Mouse (Mus musculus) testis, postnatal 10 days (tissue): Measurements from ENCODE around the gene Xpo5.
A peak's percentile ranks its signal among the peaks of the same experiment; 100 is the strongest.

Experiments
- DNase-seq: peaks from one replicate; pipeline ENCODE4 v3.0.0; 2021; ENCODE audit warnings: low spot score

Xpo5 gene

DNA sequence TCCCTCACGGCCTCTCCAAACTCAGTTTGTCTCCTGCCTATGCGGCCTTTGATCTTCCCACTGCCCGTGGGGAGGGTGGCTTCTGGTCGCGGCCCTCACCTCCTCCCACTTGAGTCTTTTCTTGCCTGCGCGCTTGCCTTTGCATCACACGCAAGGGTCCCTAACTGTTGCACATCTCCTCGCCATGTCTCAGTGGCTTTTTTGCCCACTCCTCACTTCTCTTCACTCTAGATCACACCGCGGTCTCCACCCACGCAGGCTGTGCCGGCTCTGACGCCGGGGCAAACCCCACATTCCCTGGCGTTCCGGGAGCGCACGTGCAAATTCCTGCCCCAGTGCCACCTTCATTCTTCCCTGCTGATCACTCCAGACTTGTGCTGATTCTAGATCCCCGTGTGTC is 496 bp downstream of the Xpo5 start:
- DNase-seq = no peak

DNA sequence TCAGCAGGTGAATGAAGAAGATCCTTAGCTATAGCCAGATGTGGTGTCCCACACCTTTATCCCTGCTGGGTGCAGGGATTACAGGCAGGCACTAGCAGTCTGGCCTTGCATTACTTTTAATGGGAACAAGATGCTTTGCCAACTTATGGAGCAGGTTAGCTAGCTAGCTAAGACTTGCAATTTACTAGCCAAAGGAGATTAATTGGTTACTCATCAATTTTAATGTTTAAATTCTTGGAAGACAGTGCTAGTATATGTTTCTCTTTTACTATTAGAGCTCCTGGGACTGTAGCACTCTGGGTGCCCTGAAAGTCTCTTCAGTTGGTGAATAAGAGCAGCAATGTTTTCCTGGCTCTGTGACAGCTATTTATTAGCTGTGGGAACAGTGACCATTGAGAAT is 4.1 kb downstream of the Xpo5 start:
- DNase-seq = no peak

DNA sequence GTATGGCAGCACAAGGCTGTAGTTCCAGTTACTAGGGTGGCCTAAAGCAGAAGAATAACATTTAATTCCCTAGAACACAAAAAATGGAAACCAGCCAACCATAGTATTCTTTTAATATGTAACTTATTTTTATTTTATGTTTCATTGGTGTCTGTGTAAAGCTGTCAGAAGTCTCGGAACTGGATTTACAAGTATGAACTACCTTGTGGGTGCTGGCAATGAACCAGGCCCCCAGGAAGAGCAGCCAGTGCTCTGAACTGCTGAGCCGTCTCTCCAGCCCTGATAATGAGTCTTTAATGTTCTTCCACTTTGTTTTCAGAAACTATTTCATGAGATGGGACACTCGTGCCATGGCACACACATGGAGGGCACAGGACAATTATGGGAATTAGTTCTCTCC is 8.0 kb downstream of the Xpo5 start:
- DNase-seq = no peak

DNA sequence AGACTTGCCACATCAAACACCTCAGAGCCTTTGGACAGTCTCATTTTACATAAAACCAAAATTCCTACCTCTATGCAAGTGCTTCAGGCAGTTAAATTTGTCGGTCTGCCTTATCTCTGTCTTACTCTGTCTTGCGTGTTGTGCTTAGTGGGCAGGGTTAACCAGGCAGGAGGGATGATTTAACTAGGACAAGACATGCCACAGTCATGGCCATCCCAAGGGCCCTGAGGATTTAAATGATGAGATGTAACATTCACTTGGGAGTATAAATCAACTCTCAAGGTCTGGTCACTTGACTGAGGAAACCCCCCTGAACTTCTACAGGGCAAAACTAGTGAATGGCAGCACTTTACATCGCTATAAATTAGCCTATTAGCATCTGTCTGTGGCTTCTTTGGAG is 19.0 kb downstream of the Xpo5 start:
- DNase-seq = no peak

DNA sequence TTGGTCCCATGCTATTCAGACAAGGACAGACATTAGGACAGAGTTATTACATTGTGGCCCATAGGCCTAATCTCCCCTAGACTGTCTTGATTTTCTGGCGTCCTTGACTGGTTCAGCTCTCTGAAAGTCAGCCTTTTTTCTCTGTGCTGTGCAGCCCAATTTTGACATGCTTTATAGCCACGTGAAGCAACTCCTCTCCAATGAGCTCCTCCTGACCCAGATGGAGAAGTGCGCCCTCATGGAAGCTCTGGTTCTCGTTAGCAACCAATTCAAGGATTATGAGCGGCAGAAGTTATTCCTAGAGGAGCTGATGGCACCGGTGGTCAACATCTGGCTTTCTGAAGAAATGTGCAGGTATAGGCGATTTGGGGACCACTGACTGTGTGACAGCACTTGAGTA is 25.0 kb downstream of the Xpo5 start:
- DNase-seq = no peak

DNA sequence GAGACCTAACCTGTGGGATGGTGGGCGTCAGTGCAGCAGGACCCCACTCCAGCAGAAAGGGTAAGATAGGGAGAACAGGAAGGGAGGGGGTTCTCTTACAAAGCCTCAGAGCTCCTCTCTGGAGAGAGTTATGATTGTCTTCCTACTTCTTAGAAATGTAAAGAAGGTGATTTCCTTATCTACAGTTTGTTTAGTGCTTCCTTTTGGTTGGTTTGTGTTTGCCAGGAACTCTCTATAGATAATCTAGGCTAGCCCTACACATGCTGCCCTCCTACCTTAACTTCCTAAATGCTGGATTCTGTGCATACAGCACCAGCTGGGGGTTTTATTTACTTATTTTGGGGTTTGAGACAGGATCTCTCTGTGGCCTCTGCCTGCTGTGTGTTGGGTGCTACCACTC is 33.5 kb downstream of the Xpo5 start:
- DNase-seq = no peak

DNA sequence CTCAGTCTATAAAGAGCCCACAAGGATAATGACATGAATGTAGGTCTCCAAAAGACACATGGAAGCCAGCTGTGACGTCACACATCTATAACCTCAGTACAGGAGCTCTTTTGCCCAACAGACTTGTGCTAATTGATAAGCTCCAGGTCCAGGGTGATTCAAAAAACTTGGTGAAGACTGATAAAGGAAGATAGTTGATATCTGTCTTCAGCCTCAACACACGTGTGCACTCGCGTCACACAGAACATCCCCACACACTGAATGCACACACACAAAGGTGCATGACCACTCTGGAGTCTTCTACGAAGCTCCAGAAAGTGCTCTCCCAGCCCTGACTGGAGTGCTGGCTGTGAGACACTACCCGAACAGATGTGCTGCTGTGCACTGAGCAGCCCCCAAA is 34.5 kb downstream of the Xpo5 start:
- no peak for DNase-seq

DNA sequence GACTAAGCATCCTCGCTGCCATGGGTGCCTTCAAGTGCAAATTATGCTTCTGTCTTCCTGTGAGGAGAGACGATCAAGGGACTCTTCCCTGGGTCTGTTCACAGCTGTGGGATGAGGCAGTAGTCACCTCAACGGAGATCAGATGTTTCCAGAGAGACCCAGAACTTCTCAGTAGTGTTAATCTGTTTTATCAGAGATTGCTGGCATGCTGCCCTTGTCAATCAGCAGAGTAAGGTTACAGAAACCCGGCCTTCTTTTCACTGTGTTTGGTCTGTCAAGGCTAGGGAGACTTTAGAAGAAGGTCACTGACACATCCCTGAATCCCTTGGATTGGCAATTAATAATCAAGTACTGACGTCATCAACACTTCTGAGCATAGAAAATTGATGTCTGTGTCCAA is 34.9 kb downstream of the Xpo5 start:
- DNase-seq = no peak

DNA sequence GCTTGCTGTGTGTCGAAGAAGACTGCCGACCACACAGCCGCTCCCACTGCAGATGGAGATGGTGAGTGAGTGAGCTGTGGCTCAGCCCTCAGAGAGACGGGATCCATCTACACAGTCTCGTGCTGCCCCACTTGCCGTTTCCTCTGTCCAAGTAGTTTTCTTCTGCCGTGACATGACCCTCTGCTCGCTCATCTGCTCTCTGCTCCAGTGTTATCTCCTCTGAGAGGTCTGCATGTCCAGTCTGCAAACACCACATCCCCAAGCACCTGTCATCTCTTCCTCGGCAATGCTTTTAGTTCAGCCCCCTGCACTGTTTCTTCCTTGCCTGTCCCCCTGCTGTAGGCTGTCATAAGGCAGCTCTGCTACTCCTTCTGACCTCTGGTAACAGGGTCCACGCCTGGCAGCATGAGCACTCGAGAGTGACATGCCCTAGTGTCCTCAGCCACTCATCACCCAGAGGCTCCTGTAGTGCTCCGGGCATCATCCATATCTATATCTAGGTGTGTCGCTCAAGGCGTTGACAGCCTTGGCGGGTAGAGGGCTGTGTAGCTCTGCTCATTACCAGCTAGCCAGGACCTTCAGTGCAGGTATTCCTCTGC is 37.0 kb downstream of the Xpo5 start:
- no peak for DNase-seq

DNA sequence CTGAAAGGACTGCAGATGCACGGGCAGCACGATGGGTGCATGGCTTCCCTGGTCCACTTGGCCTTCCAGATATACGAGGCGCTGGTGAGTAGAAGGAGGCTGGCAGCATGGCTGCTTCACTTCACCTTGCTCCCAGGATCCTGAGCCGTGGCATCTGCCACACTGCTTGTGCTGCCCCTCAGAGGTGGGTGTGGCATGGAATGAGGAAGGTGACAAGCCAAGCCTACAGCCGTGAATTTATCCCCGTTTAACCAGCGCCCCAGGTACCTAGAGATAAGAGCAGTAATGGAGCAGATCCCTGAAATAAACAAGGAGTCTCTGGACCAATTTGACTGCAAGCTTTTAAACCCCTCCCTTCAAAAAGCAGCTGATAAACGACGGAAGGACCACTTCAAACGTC is 38.9 kb downstream of the Xpo5 start:
- no peak for DNase-seq

DNA sequence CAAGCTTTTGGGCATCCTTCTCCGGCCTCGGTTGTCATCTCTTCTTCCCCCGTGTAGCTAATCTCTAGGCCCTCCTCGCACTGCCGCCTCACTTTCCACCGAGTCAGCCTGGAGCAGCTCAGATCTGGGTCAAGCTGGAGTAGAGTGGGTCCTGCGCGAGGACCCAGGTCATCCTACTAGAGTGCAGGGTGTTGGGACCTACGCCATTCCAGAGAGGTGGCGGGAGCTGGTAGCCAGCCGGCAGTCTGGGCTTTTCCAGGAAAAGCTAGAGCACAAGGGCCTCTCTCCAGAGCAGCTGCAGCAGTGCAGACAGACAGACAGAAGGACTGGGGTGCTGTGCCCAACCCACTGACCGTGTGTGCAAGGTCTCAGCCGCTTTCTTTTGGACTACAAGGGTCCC is 39.7 kb downstream of the Xpo5 start:
- DNase-seq = no peak

DNA sequence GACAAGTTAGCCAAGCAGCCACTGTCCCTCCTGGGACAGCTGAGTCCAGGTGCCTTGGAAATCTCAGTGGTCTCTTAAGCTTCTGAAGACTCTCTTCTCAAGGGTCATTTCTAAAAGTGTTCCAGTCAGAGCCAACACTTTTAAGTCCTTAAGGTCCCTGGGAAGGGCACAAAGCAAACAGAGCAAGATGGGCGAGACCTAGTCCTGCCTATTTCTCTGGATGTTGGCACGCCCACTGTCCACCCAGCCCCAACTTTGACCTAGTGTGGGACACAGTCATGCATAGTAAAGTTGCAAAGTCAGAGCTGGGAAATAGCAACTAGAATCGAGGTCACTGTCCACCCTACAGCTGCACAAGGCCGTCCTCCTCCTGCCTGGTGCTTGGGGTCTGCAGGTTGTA is 40.4 kb downstream of the Xpo5 start:
- DNase-seq = no peak

DNA sequence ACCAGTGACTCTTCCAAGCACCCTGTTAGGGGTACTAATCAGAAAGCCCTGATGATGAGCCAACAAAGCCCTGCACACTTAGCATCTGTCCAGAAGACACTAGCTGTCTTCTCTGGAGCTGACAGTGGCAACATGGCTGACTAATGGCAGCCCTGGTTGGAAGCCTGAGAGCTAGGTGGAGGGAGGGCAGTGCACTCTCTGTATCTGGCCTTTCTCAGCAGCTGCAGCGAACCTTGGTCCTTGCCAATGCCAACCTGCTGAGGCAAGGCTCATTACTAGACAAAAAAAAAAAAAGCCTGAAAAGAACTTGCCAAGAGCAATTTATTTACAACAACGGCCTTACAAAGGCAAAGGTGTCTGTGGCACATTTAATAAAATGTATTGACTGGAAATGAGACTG is 41.0 kb downstream of the Xpo5 start:
- DNase-seq = no peak

DNA sequence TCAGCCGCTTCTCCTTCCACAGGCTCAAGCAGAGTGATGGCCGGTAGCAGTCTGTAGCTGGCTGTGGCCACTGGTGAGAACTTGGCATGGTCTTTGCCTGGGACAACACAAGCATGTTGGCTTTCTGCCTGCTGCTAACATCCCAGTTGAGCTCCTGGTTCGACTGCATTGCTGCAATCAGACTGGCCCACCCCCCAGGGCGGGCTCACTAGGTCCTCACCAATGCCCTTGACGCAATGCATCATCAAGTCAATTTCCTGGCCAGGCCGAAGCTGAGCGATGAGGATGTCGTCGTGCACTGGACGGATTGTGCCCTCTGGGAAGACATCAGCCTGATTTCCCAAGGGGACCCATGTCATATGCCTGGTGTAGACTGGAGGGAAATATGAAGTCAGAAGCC is 42.0 kb downstream of the Xpo5 start:
- DNase-seq = no peak

DNA sequence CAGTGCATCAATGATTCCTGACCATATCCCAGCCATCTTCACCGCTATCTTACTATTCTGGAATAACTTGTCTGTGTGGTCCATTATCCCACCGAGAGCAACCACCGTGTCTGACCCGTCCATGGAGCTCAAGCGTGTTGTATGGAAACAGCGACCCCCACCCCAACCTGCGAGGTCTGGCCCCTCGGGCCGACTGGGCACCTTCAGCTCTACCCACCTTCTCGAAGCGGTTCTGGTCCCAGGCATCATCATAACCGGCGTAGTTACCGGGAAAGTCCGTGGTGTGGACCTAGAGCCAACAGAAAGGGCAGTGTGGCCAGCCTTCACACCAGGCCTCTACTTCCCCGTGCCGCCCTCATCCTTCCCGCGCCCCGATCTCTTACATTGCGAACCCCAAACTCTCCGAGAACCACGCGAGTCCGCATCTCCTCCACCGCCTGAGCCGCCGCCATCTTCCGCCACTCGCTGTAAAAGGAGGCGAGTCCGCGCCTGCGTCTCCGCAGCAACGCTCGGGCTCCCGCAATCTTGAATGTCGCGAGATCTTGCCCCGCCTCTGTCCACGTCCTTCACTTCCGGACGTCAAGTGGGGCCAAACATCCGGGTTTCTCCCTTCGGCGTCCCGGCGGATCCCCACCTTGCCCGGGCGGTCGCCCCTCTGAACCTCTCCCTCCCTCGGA is 45.1 kb downstream of the Xpo5 start, which contains the start of the genes Polr1c and Yipf3:
Polr1c (minus strand) TSS at position 543 of the 677 bp plus-strand sequence.
Yipf3 (plus strand) TSS at position 569 of the 677 bp plus-strand sequence.
- peak; percentile 94 for DNase-seq

DNA sequence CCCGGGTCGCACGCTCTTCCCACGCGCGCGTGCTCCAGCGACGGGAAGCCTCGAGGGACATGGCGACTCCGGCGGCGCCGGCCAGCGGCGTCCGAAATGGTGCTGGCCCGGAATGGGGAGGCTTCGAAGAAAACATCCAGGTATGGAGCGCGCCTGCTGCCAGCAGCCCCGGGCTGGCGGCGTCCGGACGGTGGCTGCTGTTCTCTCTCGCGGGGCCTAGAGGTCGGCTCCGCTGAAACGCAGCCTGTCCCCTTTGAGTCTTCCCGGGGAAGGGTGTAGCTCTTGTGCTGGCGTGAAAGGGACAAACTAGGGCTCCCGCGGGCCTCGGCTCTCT is 45.6 kb downstream of the Xpo5 start:
- DNase-seq = no peak

DNA sequence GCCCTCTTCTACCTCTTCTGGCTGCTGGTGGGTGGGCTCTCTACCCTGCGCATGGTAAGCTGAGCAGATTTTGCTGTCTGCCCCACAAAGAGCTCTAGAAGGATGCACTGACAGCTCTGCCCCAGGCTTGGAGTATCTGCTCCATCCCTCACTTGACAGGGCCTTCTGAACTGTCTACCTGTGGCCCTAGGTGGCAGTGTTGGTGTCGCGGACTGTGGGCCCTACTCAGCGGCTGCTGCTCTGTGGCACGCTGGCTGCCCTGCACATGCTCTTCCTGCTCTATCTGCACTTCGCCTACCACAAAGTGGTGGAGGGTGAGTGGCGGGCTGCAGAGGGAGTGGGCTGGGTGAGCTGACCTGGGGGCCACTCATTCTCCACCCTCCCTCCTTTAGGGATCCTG is 48.6 kb downstream of the Xpo5 start:
- DNase-seq = no peak

DNA sequence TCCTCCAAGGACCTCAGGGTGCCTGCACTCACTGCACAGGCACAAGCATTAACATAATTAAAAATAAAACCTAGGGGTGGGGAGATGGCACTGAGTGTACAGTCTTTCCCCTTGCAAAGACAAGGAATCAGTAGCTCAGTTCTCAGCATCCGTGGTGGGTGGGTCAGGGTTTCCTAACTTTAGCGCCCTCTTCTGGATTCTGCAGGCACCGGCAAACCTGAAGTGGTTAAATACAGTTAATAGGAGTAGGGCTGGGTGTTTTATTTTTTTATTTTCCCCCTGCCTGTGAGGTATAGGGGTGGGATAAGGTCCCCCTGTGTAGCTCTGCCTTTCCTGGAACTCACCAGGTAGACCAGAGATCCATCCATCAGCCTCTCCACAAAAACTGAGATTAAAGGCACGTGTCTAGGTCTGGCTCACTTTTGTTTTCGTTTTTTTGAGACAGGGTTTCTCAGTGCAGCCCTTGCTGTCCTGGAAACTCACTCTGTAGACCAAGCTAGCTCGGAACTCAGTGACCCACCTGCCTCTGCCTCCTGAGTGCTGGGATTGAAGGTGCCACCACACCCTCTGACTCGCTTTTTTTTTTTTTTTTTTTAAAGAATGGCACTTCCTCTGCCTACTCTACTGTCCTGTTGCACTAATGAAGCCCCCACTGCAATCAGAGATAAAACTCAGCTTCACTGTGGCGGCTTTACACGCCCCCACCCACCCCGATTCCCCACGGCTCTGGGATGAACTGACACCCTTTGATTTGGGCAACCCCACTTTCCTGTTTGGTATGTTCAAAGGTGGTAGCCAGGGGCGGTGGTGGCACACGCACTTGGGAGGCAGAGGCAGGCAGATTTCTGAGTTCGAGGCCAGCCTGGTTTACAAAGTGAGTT is 50.2 kb downstream of the Xpo5 start:
- DNase-seq = no peak

DNA sequence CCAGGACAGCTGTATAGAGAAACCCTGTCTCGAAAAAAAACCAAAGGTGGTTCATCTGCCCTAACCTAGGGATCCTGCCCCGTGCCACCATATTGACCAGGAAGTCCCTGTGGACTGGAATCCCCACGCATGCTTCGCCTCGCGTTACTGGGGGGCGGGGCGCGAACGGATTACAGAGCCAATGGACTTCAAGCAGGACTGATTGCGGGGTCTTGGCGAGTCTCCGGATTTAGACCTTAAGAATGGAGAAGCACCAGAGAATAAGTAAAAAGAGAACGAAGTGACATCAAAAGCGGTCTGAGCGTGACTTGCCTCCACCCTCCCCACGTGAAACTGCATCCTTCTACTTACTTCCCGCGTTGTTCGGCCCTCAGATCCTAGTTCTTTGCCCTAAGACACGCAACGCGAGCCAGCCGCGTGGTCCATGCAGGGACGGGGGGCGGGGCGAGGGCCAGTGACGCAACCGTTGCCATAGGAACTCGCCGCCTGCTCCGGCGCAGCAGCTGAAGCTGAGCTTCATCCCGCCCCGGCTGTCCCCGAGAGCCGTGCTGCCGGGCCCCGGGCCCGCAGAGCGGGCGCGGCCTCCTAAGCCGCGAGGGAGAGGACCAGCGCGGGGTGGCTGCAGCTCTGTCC is 51.0 kb downstream of the Xpo5 start, which contains the start of gene Lrrc73:
Lrrc73 (plus strand) TSS at position 80 of the 633 bp plus-strand sequence.
- peak; percentile 97 for DNase-seq

DNA sequence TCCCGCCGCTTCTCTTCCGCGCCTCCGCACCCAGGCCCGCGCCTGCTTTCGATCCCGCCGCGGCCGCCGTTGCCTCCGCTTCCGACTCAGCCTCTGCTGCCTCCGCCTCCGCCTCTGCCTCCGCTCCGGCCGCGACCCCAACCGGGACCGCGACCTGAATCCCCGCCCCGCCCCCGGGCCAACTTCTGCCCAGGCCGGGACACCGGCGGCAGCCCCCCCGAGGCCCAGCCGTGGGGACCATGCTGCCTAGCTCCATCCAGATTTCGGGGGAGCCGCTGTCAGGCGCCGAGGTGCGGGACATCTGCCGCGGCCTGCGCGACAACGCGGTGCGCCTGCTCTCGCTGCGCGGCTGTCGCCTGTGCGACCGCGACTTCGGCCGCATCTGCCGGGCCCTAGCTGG is 51.5 kb downstream of the Xpo5 start:
- peak; percentile 75 for DNase-seq

DNA sequence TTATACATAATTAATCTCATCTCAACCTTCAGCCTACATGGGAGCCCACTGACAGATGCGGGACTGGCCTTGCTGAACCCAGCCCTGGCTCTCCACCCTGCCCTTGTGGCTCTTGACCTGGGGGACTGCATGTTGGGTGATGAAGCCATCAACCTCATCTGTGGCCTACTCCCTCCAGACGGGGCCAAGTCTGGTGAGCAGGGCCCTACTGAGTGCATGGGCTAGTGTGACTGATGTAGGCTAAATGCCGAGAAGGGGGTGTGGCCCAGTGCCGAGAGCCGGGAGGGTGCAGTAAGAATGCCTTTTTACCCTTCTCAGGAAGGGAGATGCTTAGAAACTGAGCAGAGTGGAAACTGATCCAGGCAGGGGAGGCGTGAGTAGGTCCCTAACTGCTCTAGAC is 52.6 kb downstream of the Xpo5 start:
- DNase-seq = no peak

DNA sequence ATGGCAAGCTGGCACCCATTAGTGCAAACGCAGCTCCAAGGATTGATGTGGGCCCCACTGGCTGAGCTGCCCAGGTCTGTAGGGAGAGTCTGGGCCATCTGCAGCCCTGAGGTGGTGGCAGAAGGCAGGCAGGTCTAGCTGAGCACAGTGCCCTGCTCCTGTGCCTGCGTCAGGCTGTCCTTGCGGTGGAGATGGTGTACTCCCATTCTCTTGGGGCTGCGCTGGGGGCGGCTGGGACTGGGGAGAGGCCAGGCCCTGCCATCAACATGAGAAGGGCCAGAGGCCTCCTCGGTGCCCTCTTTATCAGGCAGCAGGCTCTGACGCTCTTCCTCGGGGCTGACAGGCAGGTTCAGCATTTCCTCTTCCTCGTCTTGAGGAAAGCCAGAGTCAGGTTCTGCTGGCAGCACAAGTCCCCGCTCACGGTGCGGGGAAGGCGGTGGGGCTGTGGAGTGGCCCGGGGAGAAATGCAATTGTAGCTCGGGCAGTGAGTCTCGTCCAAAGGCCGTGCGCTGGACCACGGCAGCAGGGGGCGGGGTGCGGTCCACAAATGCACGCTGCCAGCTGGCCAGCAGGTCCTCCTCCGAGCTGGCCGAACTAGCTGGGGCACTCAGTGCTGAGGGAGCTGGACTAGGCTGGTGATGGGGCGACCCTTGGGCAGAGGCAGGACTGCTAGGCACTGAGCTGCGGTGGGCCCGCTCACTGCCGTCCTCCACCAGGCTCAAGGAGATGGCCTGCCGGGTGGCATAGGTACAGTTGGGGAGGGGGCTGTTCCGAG is 55.9 kb downstream of the Xpo5 start:
- DNase-seq = no peak
